Mouse (Mus musculus): ENCODE results near the gene Gm42669.

Gm42669 gene

GRCm38 (mm10) chr5:107521386-107521785 lies 14.0 kb downstream of the Gm42669 start:
- DNase-seq (ENCODE audit: low spot score in 2 of 2), result no peak

- DNase-seq (ENCODE audit: low spot score in 2 of 2), result no peak
These were observed 14.5 kb downstream of the Gm42669 start for GRCm38 (mm10) chr5:107521897-107522296.

GRCm38 (mm10) chr5:107524281-107524680 lies 16.9 kb downstream of the Gm42669 start:
- DNase-seq (ENCODE audit: low spot score in 2 of 2), result no peak

DNA sequence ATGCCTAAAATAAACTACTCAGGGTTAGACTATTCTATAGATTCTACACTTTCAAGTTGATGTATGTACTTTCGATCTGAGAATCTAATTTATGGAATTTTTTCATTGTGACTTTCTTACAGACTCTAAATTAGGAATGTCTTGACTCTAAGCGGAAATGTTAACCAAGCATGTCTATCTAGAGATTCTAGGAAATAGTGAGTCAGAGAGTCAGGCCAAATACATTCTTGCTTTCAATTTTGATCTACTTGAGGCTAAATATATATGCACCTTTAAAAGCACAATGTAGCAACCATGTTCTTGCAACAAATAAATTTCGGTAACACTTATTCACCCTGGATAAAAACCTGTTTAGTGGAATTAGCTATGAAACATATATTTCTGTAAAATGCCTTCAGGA lies 21.4 kb downstream of the Gm42669 start:
- DNase-seq (ENCODE audit: low spot score in 2 of 2), result no peak

DNA sequence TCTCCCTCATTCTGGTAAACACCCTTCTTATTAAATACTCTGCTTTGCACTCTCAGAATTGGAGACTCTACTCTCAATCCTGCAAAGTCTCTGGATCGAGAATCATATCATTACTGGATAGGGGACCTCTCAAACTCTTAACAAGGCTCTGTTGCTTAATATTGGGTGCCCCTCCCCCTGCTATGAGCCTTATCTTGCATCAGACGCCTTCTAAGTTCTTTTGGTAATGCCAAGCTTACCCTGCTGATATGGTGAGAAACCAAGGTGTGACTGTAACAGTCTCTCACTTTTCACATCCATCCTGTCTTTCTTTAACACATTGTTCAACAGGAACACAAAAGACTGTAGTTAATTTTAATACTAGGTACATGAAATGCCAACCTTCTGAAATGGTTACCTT lies 26.2 kb downstream of the Gm42669 start:
- DNase-seq (ENCODE audit: low spot score in 2 of 2), result peak; percentile 12 to 50

GRCm38 (mm10) chr5:107534581-107534980 lies 27.2 kb downstream of the Gm42669 start, which contains the start of gene 1700028K03Rik:
Gene 1700028K03Rik (plus strand): TSS chr5:107534709.
- no peak for DNase-seq (ENCODE audit: low spot score in 2 of 2)

GRCm38 (mm10) chr5:107541696-107542095 lies 34.3 kb downstream of the Gm42669 start:
- no peak for DNase-seq (ENCODE audit: low spot score in 2 of 2)

GRCm38 (mm10) chr5:107545927-107546326 lies 38.5 kb downstream of the Gm42669 start:
- peak; percentile 14 to 26 for DNase-seq (ENCODE audit: low spot score in 2 of 2)

DNA sequence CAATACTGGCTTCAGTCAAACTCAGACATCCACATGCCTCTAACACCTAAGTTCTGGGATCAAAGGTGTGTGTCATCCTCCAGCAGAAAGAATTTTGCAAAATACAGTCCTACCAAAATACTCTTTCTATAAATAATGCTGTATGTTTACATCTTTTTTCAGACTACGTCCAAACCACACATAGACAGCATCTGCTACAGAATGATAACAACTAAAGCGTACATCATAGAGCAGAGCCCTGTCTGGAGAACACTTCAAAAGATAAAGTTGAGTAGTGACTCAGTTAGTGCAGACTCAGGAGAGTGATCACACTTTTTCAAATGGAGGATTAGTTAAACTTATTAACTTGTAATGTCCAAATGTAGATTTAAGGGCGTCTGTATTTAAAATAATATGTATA lies 40.5 kb downstream of the Gm42669 start:
- no peak for DNase-seq (ENCODE audit: low spot score in 2 of 2)

DNA sequence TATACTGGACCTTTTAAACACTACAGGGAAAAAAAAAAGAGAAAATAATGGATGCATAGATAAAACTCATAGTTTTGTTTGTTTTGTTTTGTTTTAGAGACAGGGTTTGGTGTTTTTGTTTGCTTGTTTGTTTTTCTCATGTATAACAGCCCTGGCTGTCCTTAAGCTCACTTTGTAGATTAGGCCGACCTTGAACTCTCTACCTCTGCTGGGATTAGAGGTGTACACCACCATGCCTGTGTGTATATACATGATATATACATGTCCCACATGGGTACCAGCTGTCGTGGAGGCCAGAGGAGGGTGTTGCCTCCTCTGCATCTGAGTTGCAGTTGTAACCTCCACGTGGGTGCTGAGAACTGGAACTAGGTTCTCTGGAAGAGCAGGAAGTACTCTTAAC lies 41.0 kb downstream of the Gm42669 start:
- DNase-seq (ENCODE audit: low spot score in 2 of 2), result no peak

- DNase-seq (ENCODE audit: low spot score in 2 of 2), result peak in 1 of 2 experiments; percentile 23
These were observed 46.9 kb downstream of the Gm42669 start for GRCm38 (mm10) chr5:107554336-107554735.

DNA sequence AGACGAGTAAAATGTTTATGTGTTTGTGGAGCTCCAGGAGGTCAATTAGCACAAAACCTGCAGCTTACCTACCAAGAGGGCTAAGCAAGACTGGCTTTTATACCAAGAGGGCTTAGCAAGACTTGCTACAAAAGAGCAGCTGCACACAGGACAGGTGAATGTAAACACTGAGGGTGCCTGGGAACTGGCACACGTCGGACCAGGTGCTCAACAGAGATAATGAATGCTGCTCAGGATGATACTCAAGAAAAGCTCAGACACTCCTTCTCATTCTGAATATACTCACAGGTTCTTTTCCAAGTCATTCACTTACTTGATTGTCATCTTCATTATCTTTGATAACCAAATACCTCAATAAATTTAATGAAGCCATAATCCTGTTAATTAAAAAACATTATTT lies 49.5 kb downstream of the Gm42669 start:
- no peak for DNase-seq (ENCODE audit: low spot score in 2 of 2)

GRCm38 (mm10) chr5:107569148-107569547 lies 61.7 kb downstream of the Gm42669 start:
- DNase-seq (ENCODE audit: low spot score in 2 of 2), result no peak

- peak; percentile 72 to 81 for DNase-seq (ENCODE audit: low spot score in 2 of 2)
These were observed 90.1 kb downstream of the Gm42669 start, which contains the start of the genes Rpap2 and Glmn for GRCm38 (mm10) chr5:107597301-107598077. Gene Rpap2 (plus strand): TSS chr5:107597373. Gene Glmn (minus strand): TSS chr5:107597888.

- DNase-seq (ENCODE audit: low spot score in 2 of 2), result no peak
These were observed 91.0 kb downstream of the Gm42669 start for GRCm38 (mm10) chr5:107598380-107598779.

DNA sequence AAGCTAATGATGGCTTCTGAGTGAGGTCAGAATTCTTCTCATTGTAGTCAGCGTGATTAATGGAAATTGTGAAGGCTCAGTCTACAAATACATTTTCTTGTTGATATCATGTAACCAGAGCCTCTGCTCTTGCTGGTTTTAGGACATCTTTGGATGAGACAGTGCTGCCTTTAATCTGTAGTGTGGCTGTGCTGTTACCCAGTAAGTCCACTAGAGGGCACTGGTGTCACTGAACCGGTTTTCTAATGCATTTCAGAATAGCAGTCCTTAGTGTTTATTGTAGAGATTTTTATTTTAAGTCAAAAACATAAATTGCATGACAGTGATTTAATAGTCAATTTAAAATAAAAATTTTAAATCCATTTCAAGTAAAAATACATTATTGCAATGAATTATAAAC lies 103.8 kb downstream of the Gm42669 start:
- DNase-seq (ENCODE audit: low spot score in 2 of 2), result peak; percentile 53 to 70

- DNase-seq (ENCODE audit: low spot score in 2 of 2), result no peak
These were observed 110.6 kb downstream of the Gm42669 start for GRCm38 (mm10) chr5:107617986-107618385.

DNA sequence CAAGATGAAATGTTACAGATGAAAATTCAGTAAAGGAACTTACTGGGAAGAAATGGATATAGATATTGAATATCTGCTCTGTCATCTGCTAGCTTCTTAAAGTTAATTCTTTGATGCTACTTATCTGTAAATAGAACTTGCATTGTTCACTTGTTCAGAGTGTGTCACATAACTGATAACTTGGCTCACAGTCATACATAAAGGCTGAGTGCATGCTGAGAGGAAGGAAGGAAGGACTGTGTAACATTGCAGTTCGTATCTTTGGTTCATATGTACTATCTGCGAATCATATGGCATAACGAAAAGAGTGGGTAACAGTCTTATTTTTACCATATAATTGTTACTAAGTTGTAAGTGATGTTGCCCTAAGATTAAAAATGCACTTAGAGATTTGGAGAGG lies 113.9 kb downstream of the Gm42669 start:
- no peak for DNase-seq (ENCODE audit: low spot score in 2 of 2)
